1 mouse cellular context compared by ENCODE assay signal in the genomic region with DNA sequence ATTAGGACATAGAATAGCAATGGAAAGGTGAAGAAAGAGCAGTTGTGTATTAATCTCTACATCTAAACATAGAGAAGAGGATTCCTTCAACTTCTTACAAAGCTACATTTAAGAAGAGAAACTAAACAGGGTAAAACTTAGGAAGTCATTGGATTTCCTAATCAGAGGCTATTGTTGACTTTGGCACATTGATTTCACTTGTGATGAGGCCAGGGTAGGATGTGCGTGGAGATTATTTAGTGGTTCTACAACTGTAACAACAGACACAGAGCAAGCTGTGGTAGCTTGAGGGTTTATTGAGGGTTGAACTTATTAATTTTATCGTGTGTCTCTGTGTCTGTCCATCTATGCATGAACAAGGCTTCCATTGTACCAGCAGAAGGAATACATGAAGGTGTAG.
TF ChIP-seq lines count a peak whose summit lies in the region.

No protein-coding gene starts in this region.

TF ChIP-seq in CH12.LX, 34 proteins besides CTCF, POLR2A, EP300 and RAD21 (continued from another document):
- TF ChIP-seq NRF1 (IDR thresholded peaks at IDR 0.05; ENCODE audit: low read depth, low read length) (no peak), KAT2A (IDR thresholded peaks at IDR 0.05; ENCODE audit: insufficient replicate concordance, low read length) (no peak), USF1 (IDR thresholded peaks at IDR 0.05; ENCODE audit: low read depth, low read length) (no peak), ETS1 (conservative IDR thresholded peaks at IDR 0.05; ENCODE audit: low read depth, low read length) (no peak), CHD1 (IDR thresholded peaks at IDR 0.05; ENCODE audit: low read depth, low read length) (no peak), ZKSCAN1 (IDR thresholded peaks at IDR 0.05; ENCODE audit: borderline replicate concordance, low read depth, low read length) (no peak)
TF ChIP-seq in CH12.LX: peak in this region for 0.
